Mouse (Mus musculus) kidney, postnatal 10 days (tissue): ENCODE measurements around the gene Mtch1.
A peak's percentile ranks its signal among the peaks of the same experiment; 100 is the strongest.

Experiments used
- DNase-seq: peaks from one replicate; pipeline ENCODE4 v3.0.0; 2021; ENCODE audit warnings: mixed read lengths

Mtch1 gene

GRCm38 (mm10) chr17:29305058-29305806 is 42.5 kb downstream of the Mtch1 start:
- peak; percentile 68 for DNase-seq

- DNase-seq: no peak
Observed at GRCm38 (mm10) chr17:29304376-29305057, 43.2 kb downstream of the Mtch1 start.

GRCm38 (mm10) chr17:29303856-29304255 is 43.9 kb downstream of the Mtch1 start:
- DNase-seq: no peak

GRCm38 (mm10) chr17:29303087-29303486 is 44.6 kb downstream of the Mtch1 start:
- DNase-seq: no peak

GRCm38 (mm10) chr17:29302149-29302548 is 45.6 kb downstream of the Mtch1 start:
- DNase-seq: no peak

- DNase-seq: peak; percentile 61
Observed at GRCm38 (mm10) chr17:29301421-29301820, 46.3 kb downstream of the Mtch1 start.

GRCm38 (mm10) chr17:29300926-29301325 is 46.8 kb downstream of the Mtch1 start:
- no peak for DNase-seq

- no peak for DNase-seq
Observed at GRCm38 (mm10) chr17:29299282-29299681, 48.5 kb downstream of the Mtch1 start.

- DNase-seq: no peak
Observed at GRCm38 (mm10) chr17:29297813-29298212, 49.9 kb downstream of the Mtch1 start.

GRCm38 (mm10) chr17:29297321-29297720 is 50.4 kb downstream of the Mtch1 start:
- no peak for DNase-seq

GRCm38 (mm10) chr17:29295835-29296234 is 51.9 kb downstream of the Mtch1 start:
- no peak for DNase-seq

- DNase-seq: peak; percentile 64
Observed at GRCm38 (mm10) chr17:29293807-29294605, 53.7 kb downstream of the Mtch1 start.

- no peak for DNase-seq
Observed at GRCm38 (mm10) chr17:29292996-29293395, 54.7 kb downstream of the Mtch1 start.

GRCm38 (mm10) chr17:29291793-29292192 is 55.9 kb downstream of the Mtch1 start:
- DNase-seq: no peak

GRCm38 (mm10) chr17:29282216-29282952 is 65.3 kb downstream of the Mtch1 start:
- no peak for DNase-seq
